Comparison of ENCODE assay signal across 12 mouse cellular contexts in the genomic region with DNA sequence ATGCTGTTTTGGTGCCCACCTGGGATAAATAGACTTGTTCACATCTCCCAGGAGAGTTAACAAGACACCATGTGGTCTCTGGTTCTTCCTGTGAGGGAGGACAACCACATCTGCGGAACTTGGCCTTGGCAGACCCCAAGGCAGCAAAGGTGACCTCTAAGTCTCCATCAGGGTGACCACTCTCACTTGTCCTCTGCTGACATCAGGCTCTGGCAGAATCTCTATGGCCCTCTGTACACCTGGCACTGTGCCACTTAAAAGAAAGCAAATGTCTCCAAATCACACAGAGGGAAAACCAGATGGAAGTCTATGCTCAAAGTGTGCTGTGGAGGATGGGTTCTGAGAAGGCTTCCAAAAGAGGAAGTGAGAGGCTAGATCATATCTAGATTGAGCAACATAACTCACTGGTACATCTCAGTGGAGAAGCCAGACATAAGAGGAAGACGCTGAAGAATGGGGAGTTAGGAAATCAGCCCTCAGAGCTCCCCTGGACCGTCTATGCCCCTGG. TPM values are rescaled to one million over a fixed set of nuclear protein-coding genes. Genes with fewer than 3 reads are reported as not detected.
DNase-seq lines count a peak whose midpoint lies in the region; ATAC-seq lines count a peak whose summit lies in the region.
"Had no signal": no experiment of that assay in that cellular context is flagged by ENCODE, and none has a peak within 500 bp of the region (broad histone marks: within the 10 kb centered on the region; RNA-seq: fewer than 3 reads in every experiment).

No protein-coding gene starts in this region.

- peak; percentile 90 to 92 for ATAC-seq in hematopoietic stem cell, adult 5-6 weeks (replicated peaks in 1 of 2; ENCODE audit: insufficient read depth in 1 of 2, low FRiP score in 2 of 2, low TSS enrichment in 1 of 2, low read depth in 1 of 2, poor library complexity in 2 of 2, severe bottlenecking in 2 of 2)
- no peak for ATAC-seq in inflammation-experienced regulatory T-cells, adult 6 months

- peak; percentile 55 for DNase-seq in adrenal gland, postnatal 10 days
- DNase-seq in adrenal gland, postnatal 25 days = no peak
- DNase-seq in layer of hippocampus, postnatal 14 days (ENCODE audit: low spot score in 2 of 2) = peak; percentile 9 to 18
- DNase-seq in layer of hippocampus, postnatal 36 days = no peak
- peak; percentile 39 for DNase-seq in skeletal muscle tissue, adult 2 months (ENCODE audit: low read depth, low spot score)
- DNase-seq in frontal cortex, postnatal 10 days (ENCODE audit: low spot score in 2 of 2) = no peak
- DNase-seq: cerebellum, adult 9-10 months had no signal

RNA-seq across cellular contexts. Expression of gene Cyp4f18, which starts 1.2 kb away (rescaled TPM):
- total RNA-seq in adrenal gland, postnatal 10 days (2021) = 1 to 10 TPM; 1.7 to 1.8 TPM
- 4.8 and 5.2 TPM in 2 replicates for total RNA-seq in adrenal gland, postnatal 25 days (2021)
- not detected for total RNA-seq in layer of hippocampus, postnatal 14 days (2021)
- not detected for total RNA-seq in layer of hippocampus, postnatal 36 days (2021)
- 1.3 and 3.4 TPM in 2 replicates for total RNA-seq in hematopoietic stem cell, adult 5-6 weeks (2017)
- 1 to 10 TPM; 1.2 to 2.4 (median 2.2) TPM for polyA plus RNA-seq in inflammation-experienced regulatory T-cells, adult 6 months (2017; shearing (Covaris generic))

RNA-seq across cellular contexts. Expression of gene Olfr372, which starts 32.8 kb away (rescaled TPM):
- not detected for total RNA-seq in adrenal gland, postnatal 10 days (2021)
- not detected in 2 replicates for total RNA-seq in adrenal gland, postnatal 25 days (2021)
- not detected for total RNA-seq in layer of hippocampus, postnatal 14 days (2021)
- not detected for total RNA-seq in layer of hippocampus, postnatal 36 days (2021)
- total RNA-seq in hematopoietic stem cell, adult 5-6 weeks (2017) = not detected in 2 replicates
- polyA plus RNA-seq in inflammation-experienced regulatory T-cells, adult 6 months (2017; shearing (Covaris generic)) = not detected
- total RNA-seq: gastrocnemius, postnatal 4 days had no signal
- polyA plus RNA-seq: kidney, postnatal 0 days; limb, embryonic 15.5 days had no signal

RNA-seq across cellular contexts. Expression of gene Zfp961, which starts 57.4 kb away (rescaled TPM):
- total RNA-seq in adrenal gland, postnatal 10 days (2021) = 10 to 100 TPM; 15.4 to 25.9 TPM
- 30.8 and 37.1 TPM in 2 replicates for total RNA-seq in adrenal gland, postnatal 25 days (2021)
- 10 to 100 TPM; 17.0 to 17.7 TPM for total RNA-seq in layer of hippocampus, postnatal 14 days (2021)
- total RNA-seq in layer of hippocampus, postnatal 36 days (2021) = 10 to 100 TPM; 18.3 to 21.7 TPM
- 21.1 and 40.6 TPM in 2 replicates for total RNA-seq in hematopoietic stem cell, adult 5-6 weeks (2017)
- polyA plus RNA-seq in inflammation-experienced regulatory T-cells, adult 6 months (2017; shearing (Covaris generic)) = 10 to 100 TPM; 24.4 to 30.1 (median 26.0) TPM

Comparison
In these comparisons a context has a peak if more than half of its experiments do, and no peak if none do; other contexts are left out.
1. DNase-seq: peak in adrenal gland, postnatal 10 days (single experiment), layer of hippocampus, postnatal 14 days (2 of 2) and skeletal muscle tissue, adult 2 months (single experiment); none in adrenal gland, postnatal 25 days (single experiment), layer of hippocampus, postnatal 36 days (0 of 2) and frontal cortex, postnatal 10 days (0 of 2).